Mouse (Mus musculus): ENCODE data around the gene Slc25a25. TPM values are rescaled to one million over a fixed set of nuclear protein-coding genes. Genes with fewer than 3 reads are reported as not detected.

Slc25a25 gene
- polyA plus RNA-seq, 1 experiment from 2014 or later = 7.9 TPM

- Histone ChIP-seq H3K27ac (ENCODE audit: low read depth, low read length) (no peak overlapping the region), H3K9me3 (replicated peaks; ENCODE audit: control insufficient read depth, low read length) (no peaks in the 10 kb centered on the region), H3K27me3 (ENCODE audit: control insufficient read depth, insufficient read depth, low read length) (no peaks in the 10 kb centered on the region), H3K4me2 (no peak overlapping the region), H3K4me1 (ENCODE audit: control insufficient read depth, insufficient read depth, low read length) (peaks cover 11% of the 10 kb centered on the region), H3K9ac (ENCODE audit: low read depth, low read length) (no peak overlapping the region), H3K4me3 (ENCODE audit: low read depth, low read length) (no peak overlapping the region), H3K36me3 (ENCODE audit: control insufficient read depth, insufficient read depth, low read length) (peaks cover 43% of the 10 kb centered on the region)
- 87% methylated on average over 10 of the region's 10 CpGs for WGBS (ENCODE audit: insufficient replicate concordance)
- ATAC-seq (replicated peaks; ENCODE audit: insufficient number of reproducible peaks, low FRiP score, low TSS enrichment) = no peak
These were observed 74.3 kb downstream of the Slc25a25 start for GRCm38 (mm10) chr2:32376963-32377362.

GRCm38 (mm10) chr2:32375317-32375940 lies 75.8 kb downstream of the Slc25a25 start:
- 70% methylated on average over 13 of the region's 13 CpGs for WGBS (ENCODE audit: insufficient replicate concordance)
- H3K9ac ChIP-seq (ENCODE audit: low read depth, low read length) = no peak overlapping the region
- H3K4me2 ChIP-seq = no peak overlapping the region; the same call in 1 of the 2 replicates
- H3K4me1 ChIP-seq (ENCODE audit: control insufficient read depth, insufficient read depth, low read length) = peaks cover 9% of the 10 kb centered on the region
- ATAC-seq (replicated peaks; ENCODE audit: insufficient number of reproducible peaks, low FRiP score, low TSS enrichment) = no peak
- no peak overlapping the region for H3K4me3 ChIP-seq (ENCODE audit: low read depth, low read length)
- H3K27me3 ChIP-seq (ENCODE audit: control insufficient read depth, insufficient read depth, low read length) = no peaks in the 10 kb centered on the region
- H3K9me3 ChIP-seq (replicated peaks; ENCODE audit: control insufficient read depth, low read length) = no peaks in the 10 kb centered on the region
- H3K27ac ChIP-seq (ENCODE audit: low read depth, low read length) = no peak overlapping the region
- H3K36me3 ChIP-seq (ENCODE audit: control insufficient read depth, insufficient read depth, low read length) = peaks cover 54% of the 10 kb centered on the region

- Histone ChIP-seq H3K4me3 (ENCODE audit: low read depth, low read length) (no peak overlapping the region), H3K36me3 (ENCODE audit: control insufficient read depth, insufficient read depth, low read length) (peaks cover 58% of the 10 kb centered on the region), H3K27ac (ENCODE audit: low read depth, low read length) (no peak overlapping the region), H3K4me2 (no peak overlapping the region), H3K4me1 (ENCODE audit: control insufficient read depth, insufficient read depth, low read length) (peaks cover 9% of the 10 kb centered on the region), H3K9me3 (replicated peaks; ENCODE audit: control insufficient read depth, low read length) (no peaks in the 10 kb centered on the region), H3K27me3 (ENCODE audit: control insufficient read depth, insufficient read depth, low read length) (no peaks in the 10 kb centered on the region), H3K9ac (ENCODE audit: low read depth, low read length) (no peak overlapping the region)
- WGBS (ENCODE audit: insufficient replicate concordance) = 73% methylated on average over 10 of the region's 10 CpGs
- ATAC-seq (replicated peaks; ENCODE audit: insufficient number of reproducible peaks, low FRiP score, low TSS enrichment) = no peak
These were observed 77.1 kb downstream of the Slc25a25 start for GRCm38 (mm10) chr2:32374191-32374590.

GRCm38 (mm10) chr2:32367315-32367714 lies 83.9 kb downstream of the Slc25a25 start:
- no peak overlapping the region for H3K4me3 ChIP-seq (ENCODE audit: low read depth, low read length)
- H3K36me3 ChIP-seq (ENCODE audit: control insufficient read depth, insufficient read depth, low read length) = peaks cover 36% of the 10 kb centered on the region
- no peak overlapping the region for H3K27ac ChIP-seq (ENCODE audit: low read depth, low read length)
- ATAC-seq (replicated peaks; ENCODE audit: insufficient number of reproducible peaks, low FRiP score, low TSS enrichment) = no peak
- 98% methylated on average over 5 of the region's 5 CpGs for WGBS (ENCODE audit: insufficient replicate concordance)
- H3K9ac ChIP-seq (ENCODE audit: low read depth, low read length) = no peak overlapping the region
- H3K9me3 ChIP-seq (replicated peaks; ENCODE audit: control insufficient read depth, low read length) = no peaks in the 10 kb centered on the region
- H3K27me3 ChIP-seq (ENCODE audit: control insufficient read depth, insufficient read depth, low read length) = no peaks in the 10 kb centered on the region
- H3K4me2 ChIP-seq = no peak overlapping the region
- peaks cover 6% of the 10 kb centered on the region; the same call in 1 of the 2 replicates for H3K4me1 ChIP-seq (ENCODE audit: control insufficient read depth, insufficient read depth, low read length)

Other genes starting within 250 kb of the Slc25a25 start
- 12.9 and 15.3 TPM in 2 replicates for gene Pomt1, start 214.9 kb downstream of the Slc25a25 start, polyA plus RNA-seq (2014; fragmentation: Nextera tagmentation; extraction: Ambion mirVana)
- 42.1 and 44.3 TPM in 2 replicates for gene Uck1, start 191.3 kb downstream of the Slc25a25 start, polyA plus RNA-seq (2014; fragmentation: Nextera tagmentation; extraction: Ambion mirVana)
- 20.5 and 26.8 TPM in 2 replicates for gene Golga2, start 164.1 kb downstream of the Slc25a25 start, polyA plus RNA-seq (2014; fragmentation: Nextera tagmentation; extraction: Ambion mirVana)
- 125 and 339 TPM in 2 replicates for gene Swi5, start 163.4 kb downstream of the Slc25a25 start, polyA plus RNA-seq (2014; fragmentation: Nextera tagmentation; extraction: Ambion mirVana)
- gene Ciz1, start 99.1 kb downstream of the Slc25a25 start, polyA plus RNA-seq (2014; fragmentation: Nextera tagmentation; extraction: Ambion mirVana) = 32.1 and 35.8 TPM in 2 replicates
- gene Dnm1, start 98.1 kb downstream of the Slc25a25 start, polyA plus RNA-seq (2014; fragmentation: Nextera tagmentation; extraction: Ambion mirVana) = 10.1 and 11.6 TPM in 2 replicates
- 50.1 and 51.3 TPM in 2 replicates for gene 1110008P14Rik, start 69.5 kb downstream of the Slc25a25 start, polyA plus RNA-seq (2014; fragmentation: Nextera tagmentation; extraction: Ambion mirVana)
- 1.1 TPM in 1 of 2 replicates, not detected in the other for gene Lcn2, start 63.2 kb downstream of the Slc25a25 start, polyA plus RNA-seq (2014; fragmentation: Nextera tagmentation; extraction: Ambion mirVana)
- gene Ptges2, start 55.5 kb downstream of the Slc25a25 start, polyA plus RNA-seq (2014; fragmentation: Nextera tagmentation; extraction: Ambion mirVana) = 32.7 and 38.2 TPM in 2 replicates
- 5.1 and 5.3 TPM in 2 replicates for gene Naif1, start 988 bp downstream of the Slc25a25 start, polyA plus RNA-seq (2014; fragmentation: Nextera tagmentation; extraction: Ambion mirVana)
- 5.2 and 5.3 TPM in 2 replicates for gene Fam102a, start 83.9 kb upstream of the Slc25a25 start, polyA plus RNA-seq (2014; fragmentation: Nextera tagmentation; extraction: Ambion mirVana)
- 81.7 and 85.3 TPM in 2 replicates for gene Dpm2, start 119.4 kb upstream of the Slc25a25 start, polyA plus RNA-seq (2014; fragmentation: Nextera tagmentation; extraction: Ambion mirVana)
- gene Pip5kl1, start 123.4 kb upstream of the Slc25a25 start, polyA plus RNA-seq (2014; fragmentation: Nextera tagmentation; extraction: Ambion mirVana) = 0.31 and 0.51 TPM in 2 replicates
- 0.17 TPM in 1 of 2 replicates, not detected in the other for gene 9430097D07Rik, start 124.2 kb upstream of the Slc25a25 start, polyA plus RNA-seq (2014; fragmentation: Nextera tagmentation; extraction: Ambion mirVana)
- gene St6galnac4, start 135.7 kb upstream of the Slc25a25 start, polyA plus RNA-seq (2014; fragmentation: Nextera tagmentation; extraction: Ambion mirVana) = 32.9 and 40.9 TPM in 2 replicates
- 8.3 and 9.3 TPM in 2 replicates for gene St6galnac6, start 148.3 kb upstream of the Slc25a25 start, polyA plus RNA-seq (2014; fragmentation: Nextera tagmentation; extraction: Ambion mirVana)
- 212 and 221 TPM in 2 replicates for gene Ak1, start 170.3 kb upstream of the Slc25a25 start, polyA plus RNA-seq (2014; fragmentation: Nextera tagmentation; extraction: Ambion mirVana)
- gene Eng, start 195.2 kb upstream of the Slc25a25 start, polyA plus RNA-seq (2014; fragmentation: Nextera tagmentation; extraction: Ambion mirVana) = 113 and 127 TPM in 2 replicates